8 mouse cellular contexts compared by ENCODE assay signal in genomic region chr6:30299683-30300082, GRCm38 (mm10). TPM values are rescaled to one million over a fixed set of nuclear protein-coding genes. Genes with fewer than 3 reads are reported as not detected.
DNase-seq lines count a peak whose midpoint lies in the region; ATAC-seq and TF ChIP-seq lines count a peak whose summit lies in the region.

No protein-coding gene starts in this region.

- no peaks in the 10 kb centered on the region for H3K9me3 ChIP-seq in heart, embryonic 13.5 days
- H3K9me3 ChIP-seq in lung, embryonic 14.5 days (ENCODE audit: low read depth, low read length): no peaks in the 10 kb centered on the region
- no peaks in the 10 kb centered on the region for H3K9me3 ChIP-seq in liver, embryonic 15.5 days (replicated peaks)

- WGBS in heart, embryonic 13.5 days: 83% methylated on average over 5 of the region's 5 CpGs
- 70% methylated on average over 5 of the region's 5 CpGs for WGBS in lung, embryonic 14.5 days
- WGBS in liver, embryonic 15.5 days (ENCODE audit: insufficient replicate concordance): 71% methylated on average over 5 of the region's 5 CpGs
- 80% methylated on average over 5 of the region's 5 CpGs for WGBS in small intestine, adult 2 months

- peaks cover 33% of the 10 kb centered on the region for H3K36me3 ChIP-seq in heart, embryonic 13.5 days
- peaks cover 30% of the 10 kb centered on the region for H3K36me3 ChIP-seq in lung, embryonic 14.5 days (ENCODE audit: insufficient read depth)
- H3K36me3 ChIP-seq in liver, embryonic 15.5 days (replicated peaks): peaks cover 39% of the 10 kb centered on the region
- peaks cover 16% of the 10 kb centered on the region for H3K36me3 ChIP-seq in small intestine, adult 2 months (ENCODE audit: control insufficient read depth, insufficient read depth, low read length)

- no peak for TF ChIP-seq POLR2A in small intestine, adult 2 months (IDR thresholded peaks at IDR 0.05; ENCODE audit: low read depth, low read length)

- DNase-seq in heart, postnatal 25 days (ENCODE audit: low spot score): no peak
- no peak for DNase-seq in lung, embryonic 14.5 days
- no peak for DNase-seq in lung, postnatal 36 days
- DNase-seq in right cerebral cortex, postnatal 14 days: no peak
- no peak for DNase-seq in c-Kit-positive CD71-positive TER-119-positive erythroid progenitor cells, embryonic 14.5 days (ENCODE audit: low spot score)

- peaks cover 36% of the 10 kb centered on the region for H3K4me1 ChIP-seq in heart, embryonic 13.5 days
- H3K4me1 ChIP-seq in lung, embryonic 14.5 days (ENCODE audit: insufficient read depth): peaks cover 23% of the 10 kb centered on the region
- H3K4me1 ChIP-seq in liver, embryonic 15.5 days (replicated peaks): peaks cover 56% of the 10 kb centered on the region
- H3K4me1 ChIP-seq in small intestine, adult 2 months (ENCODE audit: control insufficient read depth, insufficient read depth, insufficient read length, low read length): peaks cover 9% of the 10 kb centered on the region; the same call in 1 of the 2 replicates

- intact Hi-C loops in heart, postnatal 25 days (cut with DNase I): loop anchor here (5.0 kb wide), 3 partner anchors 38 to 72 kb away; no protein-coding TSS in a partner anchor

- no peak for TF ChIP-seq CTCF in lung, embryonic 14.5 days (IDR thresholded peaks at IDR 0.05; ENCODE audit: low read depth)
- TF ChIP-seq CTCF in small intestine, adult 2 months (IDR thresholded peaks at IDR 0.05; ENCODE audit: extremely low read depth, insufficient read length, insufficient replicate concordance, low read depth, low read length): no peak

- peak overlapping the region; percentile 50; the same call in 1 of the 2 replicates for H3K9ac ChIP-seq in heart, embryonic 13.5 days
- H3K9ac ChIP-seq in lung, embryonic 14.5 days: no peak overlapping the region
- H3K9ac ChIP-seq in liver, embryonic 15.5 days: no peak overlapping the region

- peak overlapping the region; percentile 91 for H3K4me2 ChIP-seq in heart, embryonic 13.5 days
- H3K4me2 ChIP-seq in lung, embryonic 14.5 days: peak overlapping the region; percentile 79
- peak overlapping the region; percentile 75 for H3K4me2 ChIP-seq in liver, embryonic 15.5 days

- peak overlapping the region; percentile 97 for H3K27ac ChIP-seq in heart, embryonic 13.5 days (replicated peaks)
- peak overlapping the region; percentile 85 for H3K27ac ChIP-seq in lung, embryonic 14.5 days (ENCODE audit: low read depth)
- peak overlapping the region; percentile 83 for H3K27ac ChIP-seq in liver, embryonic 15.5 days (replicated peaks)
- 0 out of 2 replicates have a peak overlapping the region, but pooled peaks have one; percentile 14 for H3K27ac ChIP-seq in small intestine, adult 2 months (ENCODE audit: insufficient read depth, low read depth, low read length)

- no peak for ATAC-seq in heart, embryonic 13.5 days (ENCODE audit: extremely low read depth, insufficient number of reproducible peaks, low FRiP score, low TSS enrichment)
- no peak for ATAC-seq in lung, embryonic 14.5 days (ENCODE audit: insufficient read depth)
- ATAC-seq in liver, embryonic 15.5 days (ENCODE audit: insufficient read depth): no peak

- H3K27me3 ChIP-seq in heart, embryonic 13.5 days (replicated peaks): no peaks in the 10 kb centered on the region
- no peaks in the 10 kb centered on the region for H3K27me3 ChIP-seq in lung, embryonic 14.5 days (ENCODE audit: insufficient read depth, low read length)
- no peaks in the 10 kb centered on the region for H3K27me3 ChIP-seq in liver, embryonic 15.5 days
- H3K27me3 ChIP-seq in small intestine, adult 2 months (ENCODE audit: control insufficient read depth, insufficient read depth, low read length): no peaks in the 10 kb centered on the region

- H3K4me3 ChIP-seq in heart, embryonic 13.5 days: peak overlapping the region; percentile 92
- no peak overlapping the region for H3K4me3 ChIP-seq in lung, embryonic 14.5 days (ENCODE audit: low read depth, low read length)
- H3K4me3 ChIP-seq in liver, embryonic 15.5 days (replicated peaks): peak overlapping the region; percentile 71; the same call in 1 of the 2 replicates
- H3K4me3 ChIP-seq in small intestine, adult 2 months (ENCODE audit: low read depth, low read length): no peak overlapping the region

RNA-seq across cellular contexts. Expression of gene Ube2h, which starts 4.7 kb away (rescaled TPM):
- 46.6 and 49.8 TPM in 2 replicates for polyA plus RNA-seq in heart, embryonic 13.5 days (2015; fragmentation: Nextera tagmentation; extraction: Ambion mirVana)
- total RNA-seq in heart, postnatal 25 days (2021): 10 to 100 TPM; 64.4 to 80.8 TPM
- 42.3 and 45.8 TPM in 2 replicates for polyA plus RNA-seq in lung, embryonic 14.5 days (2014; fragmentation: Nextera tagmentation; extraction: Ambion mirVana)
- 33.8 and 34.7 TPM in 2 replicates for polyA plus RNA-seq in liver, embryonic 15.5 days (2015; fragmentation: Nextera tagmentation; extraction: Ambion mirVana)
- polyA plus RNA-seq in small intestine, adult 2 months (2012; rRNA removed): 37.8 and 97.7 TPM in 2 replicates

Comparison
In these comparisons a context has a peak if more than half of its experiments do, and no peak if none do; other contexts are left out.
1. H3K27ac ChIP-seq: peak in every context shown above with its lines; median percentile 97 in heart, embryonic 13.5 days; 85 in lung, embryonic 14.5 days; 83 in liver, embryonic 15.5 days; 14 in small intestine, adult 2 months.
2. H3K4me3 ChIP-seq: peak in heart, embryonic 13.5 days (single experiment) and liver, embryonic 15.5 days (single experiment); none in lung, embryonic 14.5 days (single experiment) and small intestine, adult 2 months (single experiment).
3. Peak in every context shown above with its lines, with median percentiles within 50 percentile points of each other: H3K4me2 ChIP-seq.